Mouse (Mus musculus) limb, embryonic 11.5 days (tissue): Measurements from ENCODE around the gene Hexim1. TPM values are rescaled to one million over a fixed set of nuclear protein-coding genes. Genes with fewer than 3 reads are reported as not detected.

Source experiments
- ATAC-seq: fragments of 200-750 bp; cut with Nextera tagmentation; 2 replicates; pipeline ENCODE4 v1.8.0; 2017; ENCODE audit warnings: low read depth; ENCODE audit not compliant: insufficient number of reproducible peaks, low FRiP score, low TSS enrichment
- DNase-seq: peaks from one replicate; pipeline ENCODE4 v3.0.0-alpha.2; 2015; ENCODE audit warnings: low spot score
- H3K27ac ChIP-seq: fragments of 300-500 bp; sonication (generic); replicated peaks from 2 replicates; pipeline ENCODE4 v1.5.1; 2014; ENCODE audit warnings: low read depth, mild to moderate bottlenecking, low read length
- H3K27me3 ChIP-seq: fragments of 300-500 bp; sonication (generic); 2 replicates; pipeline ENCODE4 v1.6.1; 2014; ENCODE audit warnings: mild to moderate bottlenecking, low read length, mixed read lengths; ENCODE audit not compliant: control insufficient read depth, insufficient read depth
- H3K36me3 ChIP-seq: fragments of 300-500 bp; sonication (generic); 2 replicates; pipeline ENCODE4 v1.6.1; 2014; ENCODE audit warnings: mild to moderate bottlenecking, low read length, moderate library complexity, mixed read lengths; ENCODE audit not compliant: control insufficient read depth, insufficient read depth
- H3K4me1 ChIP-seq: fragments of 300-500 bp; sonication (generic); 2 replicates; pipeline ENCODE4 v1.6.1; 2014; ENCODE audit warnings: low read length, mixed read lengths; ENCODE audit not compliant: control insufficient read depth, insufficient read depth
- H3K4me2 ChIP-seq: fragments of 300-500 bp; sonication (generic); 2 replicates; pipeline ENCODE4 v1.6.1; 2014; ENCODE audit warnings: low read depth, mild to moderate bottlenecking, moderate library complexity; ENCODE audit not compliant: severe bottlenecking
- H3K4me3 ChIP-seq: fragments of 300-500 bp; sonication (generic); 2 replicates; pipeline ENCODE4 v1.5.1; 2014; ENCODE audit warnings: low read depth, low read length
- H3K9ac ChIP-seq: fragments of 300-500 bp; sonication (generic); 2 replicates; pipeline ENCODE4 v1.6.1; 2014; ENCODE audit warnings: mild to moderate bottlenecking, low read length
- H3K9me3 ChIP-seq: fragments of 300-500 bp; sonication (generic); 2 replicates; pipeline ENCODE4 v1.6.1; 2016; ENCODE audit warnings: low read length; ENCODE audit not compliant: control insufficient read depth
- WGBS: fragments of 180-500 bp; shearing (Covaris S2); extraction: QIAGEN DNeasy Blood & Tissue Kit; methylation state at CpG from one replicate; pipeline ENCODE4 v1.1.7; 2014; 5-methylcytosine and 5-hydroxymethylcytosine counted together
- polyA plus RNA-seq: library from polyadenylated mRNA; unstranded; fragments of >200 nt; fragmentation: Nextera tagmentation; extraction: Ambion mirVana; gene quantifications from 2 replicates; pipeline ENCODE4 v1.2.1, GENCODE M21; 2014

The Hexim1 gene
- polyA plus RNA-seq, 1 experiment from 2014 or later = 5.6 TPM

GRCm38 (mm10) chr11:103101481-103101865 lies 14.6 kb upstream of the Hexim1 start, which contains the start of the genes Plcd3 and Acbd4:
TSS of gene Plcd3 (minus strand) at chr11:103101658.
TSS of gene Acbd4 (plus strand) at chr11:103101682.
- H3K27ac ChIP-seq = no peak within 1 kb of the TSS
- peaks cover 16% of the 10 kb centered on the region for H3K4me1 ChIP-seq
- WGBS = under 1% methylated on average over 34 of the region's 34 CpGs
- H3K36me3 ChIP-seq = no peaks in the 10 kb centered on the region
- H3K9me3 ChIP-seq = no peaks in the 10 kb centered on the region
- H3K4me3 ChIP-seq = peak within 1 kb of the TSS; percentile 52
- DNase-seq (peak; percentile 78), ATAC-seq (peak; percentile 55; the same call in 1 of the 2 replicates)
- peaks cover 29% of the 10 kb centered on the region for H3K27me3 ChIP-seq
- H3K4me2 ChIP-seq = peak within 1 kb of the TSS; percentile 84
- H3K9ac ChIP-seq = peak within 1 kb of the TSS; percentile 55

- Histone ChIP-seq H3K36me3 (no peaks in the 10 kb centered on the region), H3K27ac (no peak overlapping the region), H3K4me2 (peak overlapping the region; percentile 84), H3K4me3 (peak overlapping the region; percentile 52), H3K27me3 (peaks cover 29% of the 10 kb centered on the region), H3K9ac (peak overlapping the region; percentile 12; the same call in 1 of the 2 replicates), H3K4me1 (peaks cover 13% of the 10 kb centered on the region), H3K9me3 (no peaks in the 10 kb centered on the region)
- ATAC-seq = peak; percentile 36; the same call in 1 of the 2 replicates
- DNase-seq = peak; percentile 62
- 4% methylated on average over 30 of the region's 30 CpGs for WGBS
Observed at GRCm38 (mm10) chr11:103101866-103102501, 14.0 kb upstream of the Hexim1 start.

- H3K27ac ChIP-seq = no peak overlapping the region
- peak; percentile 58 for ATAC-seq
Observed at GRCm38 (mm10) chr11:103102725-103103349, 13.2 kb upstream of the Hexim1 start.

GRCm38 (mm10) chr11:103103621-103104020 lies 12.4 kb upstream of the Hexim1 start:
- no peak for DNase-seq
- H3K27ac ChIP-seq = no peak overlapping the region
- peak overlapping the region; percentile 84 for H3K4me2 ChIP-seq
- 56% methylated on average over 8 of the region's 8 CpGs for WGBS
- H3K36me3 ChIP-seq = no peaks in the 10 kb centered on the region
- peak overlapping the region; percentile 30; the same call in 1 of the 2 replicates for H3K4me3 ChIP-seq
- no peak overlapping the region for H3K9ac ChIP-seq
- no peaks in the 10 kb centered on the region for H3K9me3 ChIP-seq
- 0 out of 2 replicates have a peak, but pooled peaks cover 7% of the 10 kb centered on the region for H3K4me1 ChIP-seq
- no peak for ATAC-seq
- peaks cover 29% of the 10 kb centered on the region for H3K27me3 ChIP-seq

More at GRCm38 (mm10) chr11:103102725-103103349, 13.2 kb upstream of the Hexim1 start:
- DNase-seq = peak; percentile 98
- Histone ChIP-seq H3K9me3 (no peaks in the 10 kb centered on the region), H3K27me3 (peaks cover 29% of the 10 kb centered on the region), H3K4me1 (0 out of 2 replicates have a peak, but pooled peaks cover 7% of the 10 kb centered on the region), H3K4me2 (peak overlapping the region; percentile 84), H3K4me3 (peak overlapping the region; percentile 30), H3K9ac (0 out of 2 replicates have a peak overlapping the region, but pooled peaks have one; percentile 27), H3K36me3 (no peaks in the 10 kb centered on the region)
- under 1% methylated on average over 35 of the region's 35 CpGs for WGBS

- Histone ChIP-seq H3K27ac (no peak overlapping the region), H3K4me1 (0 out of 2 replicates have a peak, but pooled peaks cover 4% of the 10 kb centered on the region), H3K9ac (no peak overlapping the region), H3K4me3 (no peak overlapping the region), H3K36me3 (no peaks in the 10 kb centered on the region), H3K9me3 (no peaks in the 10 kb centered on the region), H3K4me2 (no peak overlapping the region), H3K27me3 (peaks cover 29% of the 10 kb centered on the region)
- ATAC-seq = no peak
- DNase-seq = no peak
- WGBS = 80% methylated on average over 7 of the region's 7 CpGs
Observed at GRCm38 (mm10) chr11:103104469-103104868, 11.6 kb upstream of the Hexim1 start.

GRCm38 (mm10) chr11:103105180-103105725 lies 10.8 kb upstream of the Hexim1 start:
- no peak for ATAC-seq
- 57% methylated on average over 14 of the region's 14 CpGs for WGBS
- Histone ChIP-seq H3K4me2 (no peak overlapping the region), H3K36me3 (no peaks in the 10 kb centered on the region), H3K9me3 (no peaks in the 10 kb centered on the region), H3K27ac (no peak overlapping the region), H3K9ac (no peak overlapping the region), H3K4me3 (no peak overlapping the region), H3K4me1 (0 out of 2 replicates have a peak, but pooled peaks cover 4% of the 10 kb centered on the region), H3K27me3 (peaks cover 23% of the 10 kb centered on the region)
- DNase-seq = no peak

- Histone ChIP-seq H3K4me3 (no peak overlapping the region), H3K9ac (no peak overlapping the region), H3K27me3 (peaks cover 18% of the 10 kb centered on the region), H3K4me1 (0 out of 2 replicates have a peak, but pooled peaks cover 4% of the 10 kb centered on the region), H3K4me2 (no peak overlapping the region), H3K36me3 (no peaks in the 10 kb centered on the region), H3K27ac (no peak overlapping the region), H3K9me3 (no peaks in the 10 kb centered on the region)
- DNase-seq (no peak), ATAC-seq (no peak)
- WGBS = 76% methylated on average over 6 of the region's 6 CpGs
Observed at GRCm38 (mm10) chr11:103105810-103106209, 10.2 kb upstream of the Hexim1 start.

GRCm38 (mm10) chr11:103106386-103106785 lies 9.6 kb upstream of the Hexim1 start:
- no peaks in the 10 kb centered on the region for H3K9me3 ChIP-seq
- peaks cover 7% of the 10 kb centered on the region; the same call in 1 of the 2 replicates for H3K4me1 ChIP-seq
- 64% methylated on average over 4 of the region's 4 CpGs for WGBS
- peaks cover 17% of the 10 kb centered on the region for H3K27me3 ChIP-seq
- ATAC-seq = no peak
- no peak overlapping the region for H3K4me3 ChIP-seq
- H3K4me2 ChIP-seq = no peak overlapping the region
- DNase-seq = no peak
- no peak overlapping the region for H3K27ac ChIP-seq
- H3K9ac ChIP-seq = no peak overlapping the region
- no peaks in the 10 kb centered on the region for H3K36me3 ChIP-seq
